Comparison of ENCODE assay signal across 8 mouse cellular contexts in the genomic region with DNA sequence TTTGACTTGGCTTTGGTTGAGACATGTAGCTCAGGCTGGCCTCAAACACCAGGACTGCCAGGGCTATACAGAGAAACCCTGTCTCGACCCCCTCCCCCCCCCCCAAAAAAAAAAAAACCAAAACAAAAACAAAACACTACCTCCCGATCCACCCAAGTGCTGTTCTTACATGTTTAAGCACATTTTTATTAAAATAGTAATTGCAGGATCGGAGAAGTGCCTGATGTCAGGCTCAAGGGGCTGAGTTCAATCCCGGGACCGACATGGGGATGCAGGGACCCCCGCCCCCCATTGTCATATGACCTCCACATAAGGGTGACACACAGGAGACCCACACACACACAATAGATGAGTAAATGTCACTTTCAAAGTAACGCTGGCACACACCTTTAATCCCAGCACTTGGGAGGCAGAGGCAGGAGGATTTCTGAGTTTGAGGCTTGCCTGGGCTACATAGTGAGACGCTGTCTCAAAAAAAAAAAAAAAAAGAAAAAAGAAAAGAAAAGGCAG. TPM values are rescaled to one million over a fixed set of nuclear protein-coding genes. Genes with fewer than 3 reads are reported as not detected.
DNase-seq lines count a peak whose midpoint lies in the region; ATAC-seq and TF ChIP-seq lines count a peak whose summit lies in the region.

No protein-coding gene starts in this region.

- no peak overlapping the region for H3K9ac ChIP-seq in kidney, postnatal 0 days (ENCODE audit: low read depth, low read length)
- no peak overlapping the region; the same call in 1 of the 2 replicates for H3K9ac ChIP-seq in embryonic facial prominence, embryonic 13.5 days
- H3K9ac ChIP-seq in intestine, embryonic 15.5 days: no peak overlapping the region
- no peak overlapping the region for H3K9ac ChIP-seq in neural tube, embryonic 13.5 days

- TF ChIP-seq CTCF in kidney, postnatal 0 days (IDR thresholded peaks at IDR 0.05; ENCODE audit: low read depth): no peak

- peak overlapping the region; percentile 74 for H3K4me2 ChIP-seq in kidney, postnatal 0 days (ENCODE audit: low read length)
- H3K4me2 ChIP-seq in embryonic facial prominence, embryonic 13.5 days: peak overlapping the region; percentile 82
- H3K4me2 ChIP-seq in intestine, embryonic 15.5 days (replicated peaks): peak overlapping the region; percentile 84
- H3K4me2 ChIP-seq in neural tube, embryonic 13.5 days: peak overlapping the region; percentile 80

- ATAC-seq in kidney, postnatal 0 days (replicated peaks; ENCODE audit: low FRiP score, low read depth): no peak
- ATAC-seq in embryonic facial prominence, embryonic 13.5 days (ENCODE audit: insufficient number of reproducible peaks, insufficient read depth, low FRiP score, low TSS enrichment, low read depth): no peak
- no peak for ATAC-seq in intestine, embryonic 15.5 days
- ATAC-seq in neural tube, embryonic 13.5 days (ENCODE audit: low read depth): no peak
- no peak for ATAC-seq in inflammation-experienced regulatory T-cells, adult 6 months

- peak overlapping the region; percentile 97; the same call in 1 of the 2 replicates for H3K27ac ChIP-seq in kidney, postnatal 0 days
- no peak overlapping the region for H3K27ac ChIP-seq in embryonic facial prominence, embryonic 13.5 days
- H3K27ac ChIP-seq in intestine, embryonic 15.5 days: peak overlapping the region; percentile 86; the same call in 1 of the 2 replicates
- H3K27ac ChIP-seq in neural tube, embryonic 13.5 days (replicated peaks): peak overlapping the region; percentile 96

- H3K4me1 ChIP-seq in kidney, postnatal 0 days (replicated peaks; ENCODE audit: insufficient read depth, low read length): peaks cover 19% of the 10 kb centered on the region
- peaks cover 21% of the 10 kb centered on the region for H3K4me1 ChIP-seq in embryonic facial prominence, embryonic 13.5 days
- peaks cover 29% of the 10 kb centered on the region for H3K4me1 ChIP-seq in intestine, embryonic 15.5 days (replicated peaks)
- H3K4me1 ChIP-seq in neural tube, embryonic 13.5 days (replicated peaks): peaks cover 25% of the 10 kb centered on the region

- peaks cover 16% of the 10 kb centered on the region for H3K36me3 ChIP-seq in kidney, postnatal 0 days (ENCODE audit: insufficient read depth, low read length)
- peaks cover 24% of the 10 kb centered on the region for H3K36me3 ChIP-seq in embryonic facial prominence, embryonic 13.5 days
- H3K36me3 ChIP-seq in intestine, embryonic 15.5 days: peaks cover 17% of the 10 kb centered on the region
- peaks cover 25% of the 10 kb centered on the region for H3K36me3 ChIP-seq in neural tube, embryonic 13.5 days

- no peak for DNase-seq in kidney, postnatal 0 days (ENCODE audit: low spot score)
- no peak for DNase-seq in kidney, postnatal 14 days
- DNase-seq in adipocyte (ENCODE audit: low spot score): no peak
- no peak for DNase-seq in Muller cell, postnatal 12 days (ENCODE audit: inconsistent ontology term)

- H3K4me3 ChIP-seq in kidney, postnatal 0 days (replicated peaks; ENCODE audit: low read depth, low read length): peak overlapping the region; percentile 81; the same call in 1 of the 2 replicates
- peak overlapping the region; percentile 73 for H3K4me3 ChIP-seq in embryonic facial prominence, embryonic 13.5 days
- H3K4me3 ChIP-seq in intestine, embryonic 15.5 days (replicated peaks): peak overlapping the region; percentile 78; the same call in 1 of the 2 replicates
- H3K4me3 ChIP-seq in neural tube, embryonic 13.5 days: peak overlapping the region; percentile 58

- 75% methylated on average over 8 of the region's 8 CpGs for WGBS in kidney, postnatal 0 days
- WGBS in embryonic facial prominence, embryonic 13.5 days: 78% methylated on average over 8 of the region's 8 CpGs
- WGBS in intestine, embryonic 15.5 days: 72% methylated on average over 8 of the region's 8 CpGs
- WGBS in neural tube, embryonic 13.5 days: 79% methylated on average over 8 of the region's 8 CpGs

- H3K9me3 ChIP-seq in kidney, postnatal 0 days (replicated peaks; ENCODE audit: low read length): no peaks in the 10 kb centered on the region
- H3K9me3 ChIP-seq in embryonic facial prominence, embryonic 13.5 days: no peaks in the 10 kb centered on the region
- no peaks in the 10 kb centered on the region for H3K9me3 ChIP-seq in intestine, embryonic 15.5 days
- no peaks in the 10 kb centered on the region for H3K9me3 ChIP-seq in neural tube, embryonic 13.5 days

- H3K27me3 ChIP-seq in kidney, postnatal 0 days (ENCODE audit: insufficient read depth, low read length): no peaks in the 10 kb centered on the region
- H3K27me3 ChIP-seq in embryonic facial prominence, embryonic 13.5 days: peaks cover 14% of the 10 kb centered on the region; the same call in 1 of the 2 replicates
- H3K27me3 ChIP-seq in intestine, embryonic 15.5 days (replicated peaks): 0 out of 2 replicates have a peak, but pooled peaks cover 3% of the 10 kb centered on the region
- peaks cover 22% of the 10 kb centered on the region for H3K27me3 ChIP-seq in neural tube, embryonic 13.5 days

RNA-seq across cellular contexts. Expression of a gene that starts 0.8 kb away (rescaled TPM):
- 37.3 and 38.8 TPM in 2 replicates for polyA plus RNA-seq in kidney, postnatal 0 days (2015; fragmentation: Nextera tagmentation; extraction: Ambion mirVana)
- 40.5 and 46.5 TPM in 2 replicates for polyA plus RNA-seq in embryonic facial prominence, embryonic 13.5 days (2015; fragmentation: Nextera tagmentation; extraction: Ambion mirVana)
- polyA plus RNA-seq in intestine, embryonic 15.5 days (2015; fragmentation: Nextera tagmentation; extraction: Ambion mirVana): 38.7 and 42.8 TPM in 2 replicates
- 61.5 and 64.6 TPM in 2 replicates for polyA plus RNA-seq in neural tube, embryonic 13.5 days (2015; fragmentation: Nextera tagmentation; extraction: Ambion mirVana)
- 10 to 100 TPM; 16.2 to 34.6 (median 34.0) TPM for polyA plus RNA-seq in inflammation-experienced regulatory T-cells, adult 6 months (2017; shearing (Covaris generic))

RNA-seq across cellular contexts. Expression of a gene that starts 6.3 kb away (rescaled TPM):
- polyA plus RNA-seq in kidney, postnatal 0 days (2015; fragmentation: Nextera tagmentation; extraction: Ambion mirVana): 0.59 and 0.71 TPM in 2 replicates
- 1.2 and 1.7 TPM in 2 replicates for polyA plus RNA-seq in embryonic facial prominence, embryonic 13.5 days (2015; fragmentation: Nextera tagmentation; extraction: Ambion mirVana)
- 1.2 and 1.6 TPM in 2 replicates for polyA plus RNA-seq in intestine, embryonic 15.5 days (2015; fragmentation: Nextera tagmentation; extraction: Ambion mirVana)
- 0.95 and 1.1 TPM in 2 replicates for polyA plus RNA-seq in neural tube, embryonic 13.5 days (2015; fragmentation: Nextera tagmentation; extraction: Ambion mirVana)
- polyA plus RNA-seq in inflammation-experienced regulatory T-cells, adult 6 months (2017; shearing (Covaris generic)): under 1 TPM; 0.59 to 0.79 (median 0.75) TPM

RNA-seq across cellular contexts. Expression of a gene that starts 6.5 kb away (rescaled TPM):
- 8.7 and 11.8 TPM in 2 replicates for polyA plus RNA-seq in kidney, postnatal 0 days (2015; fragmentation: Nextera tagmentation; extraction: Ambion mirVana)
- 17.7 and 18.4 TPM in 2 replicates for polyA plus RNA-seq in embryonic facial prominence, embryonic 13.5 days (2015; fragmentation: Nextera tagmentation; extraction: Ambion mirVana)
- polyA plus RNA-seq in intestine, embryonic 15.5 days (2015; fragmentation: Nextera tagmentation; extraction: Ambion mirVana): 9.9 and 10.7 TPM in 2 replicates
- polyA plus RNA-seq in neural tube, embryonic 13.5 days (2015; fragmentation: Nextera tagmentation; extraction: Ambion mirVana): 1.1 and 1.7 TPM in 2 replicates
- not detected for polyA plus RNA-seq in inflammation-experienced regulatory T-cells, adult 6 months (2017; shearing (Covaris generic))

RNA-seq across cellular contexts. Expression of a gene that starts 46.0 kb away (rescaled TPM):
- polyA plus RNA-seq in kidney, postnatal 0 days (2015; fragmentation: Nextera tagmentation; extraction: Ambion mirVana): 24.4 and 27.4 TPM in 2 replicates
- 19.2 and 24.6 TPM in 2 replicates for polyA plus RNA-seq in embryonic facial prominence, embryonic 13.5 days (2015; fragmentation: Nextera tagmentation; extraction: Ambion mirVana)
- 14.3 and 15.2 TPM in 2 replicates for polyA plus RNA-seq in intestine, embryonic 15.5 days (2015; fragmentation: Nextera tagmentation; extraction: Ambion mirVana)
- polyA plus RNA-seq in neural tube, embryonic 13.5 days (2015; fragmentation: Nextera tagmentation; extraction: Ambion mirVana): 16.3 and 17.5 TPM in 2 replicates
- 1 to 10 TPM; 3.1 to 7.4 (median 3.8) TPM for polyA plus RNA-seq in inflammation-experienced regulatory T-cells, adult 6 months (2017; shearing (Covaris generic))

RNA-seq across cellular contexts. Expression of a gene that starts 46.2 kb away (rescaled TPM):
- polyA plus RNA-seq in kidney, postnatal 0 days (2015; fragmentation: Nextera tagmentation; extraction: Ambion mirVana): 683 and 742 TPM in 2 replicates
- polyA plus RNA-seq in embryonic facial prominence, embryonic 13.5 days (2015; fragmentation: Nextera tagmentation; extraction: Ambion mirVana): 397 and 420 TPM in 2 replicates
- 471 and 522 TPM in 2 replicates for polyA plus RNA-seq in intestine, embryonic 15.5 days (2015; fragmentation: Nextera tagmentation; extraction: Ambion mirVana)
- 542 and 575 TPM in 2 replicates for polyA plus RNA-seq in neural tube, embryonic 13.5 days (2015; fragmentation: Nextera tagmentation; extraction: Ambion mirVana)
- polyA plus RNA-seq in inflammation-experienced regulatory T-cells, adult 6 months (2017; shearing (Covaris generic)): 100 to 1,000 TPM; 216 to 257 (median 247) TPM
